Mouse (Mus musculus) heart, postnatal 36 days (tissue): ENCODE results near the gene Stra6l. TPM values are rescaled to one million over a fixed set of nuclear protein-coding genes. Genes with fewer than 3 reads are reported as not detected.

Experiments
- DNase-seq, 2 experiments: peaks; one replicate each; pipeline ENCODE4 v3.0.0; 2021 to 2022
- intact Hi-C: fragments of 180-260 bp; cut with DNase I; formaldehyde crosslinking; loops from one replicate; pipeline ENCODE4 v1.15.1; 2025
- total RNA-seq, 2 experiments: library from RNA; stranded (reverse); gene quantifications; 2 replicates each; pipeline ENCODE4 v1.2.3; 2021

Stra6l gene
- not detected for total RNA-seq

DNA sequence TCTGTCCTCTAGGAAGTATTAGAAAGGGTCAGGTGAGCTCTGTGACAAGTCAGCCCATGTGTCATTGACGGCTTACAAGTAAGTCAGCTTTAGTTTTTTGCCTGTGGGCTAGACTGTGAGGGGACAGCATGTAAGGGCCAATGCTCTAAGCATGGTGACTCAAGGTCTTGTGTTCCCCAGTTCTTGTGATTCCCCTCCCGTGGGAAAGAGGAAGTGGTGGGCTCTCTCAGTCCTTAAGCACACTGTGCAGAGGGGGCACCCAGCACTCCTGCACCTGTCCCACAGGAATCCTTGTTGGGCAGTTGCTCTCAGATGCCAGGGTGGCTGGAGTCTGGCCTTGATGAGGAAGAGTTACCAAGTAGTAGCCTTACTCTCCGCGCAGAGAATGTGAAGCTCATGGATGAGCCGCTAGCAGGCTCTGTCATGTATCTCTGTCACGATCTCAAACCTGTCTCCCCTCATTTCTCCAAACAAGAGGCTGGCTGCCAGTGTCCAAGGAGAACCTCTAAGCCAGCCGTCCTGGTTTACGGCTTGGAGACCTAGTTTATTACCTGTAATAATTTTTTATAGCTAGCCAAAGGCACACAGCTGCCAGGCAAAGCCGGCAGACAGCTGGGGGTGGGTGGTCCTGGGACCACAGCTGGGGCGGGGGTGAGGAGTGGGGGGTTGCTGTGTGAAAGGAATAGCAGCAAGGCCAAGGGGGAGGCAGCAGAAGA lies at the start of gene Stra6l:
Gene Stra6l (plus strand): TSS at position 556 of the 716 bp plus-strand sequence.
- intact Hi-C loops = no loop called here
- no peak for DNase-seq

DNA sequence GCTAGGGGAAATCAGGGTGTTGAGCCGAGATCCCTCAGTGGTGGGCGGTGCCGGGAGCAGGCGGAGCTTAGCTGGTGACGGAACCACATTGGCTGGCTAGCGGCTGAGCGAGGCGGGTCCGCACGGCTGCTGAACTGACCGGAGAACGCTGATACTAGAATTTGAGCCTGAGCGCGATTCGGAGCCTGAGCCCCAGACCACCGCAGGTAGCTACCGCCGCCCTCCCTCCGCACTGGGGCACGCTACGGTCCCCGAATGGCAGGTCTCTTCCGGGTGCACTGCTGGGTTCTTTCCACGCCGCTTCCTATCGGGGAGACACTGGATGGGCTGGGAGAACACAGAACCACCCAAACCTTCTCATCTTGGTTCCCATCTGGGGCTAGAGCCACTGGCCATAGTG lies 49.5 kb upstream of the Stra6l start, which contains the start of gene Aldh1b1:
Gene Aldh1b1 (plus strand): TSS at position 59 of the 400 bp plus-strand sequence.
- peak; percentile 58 to 70 for DNase-seq
- intact Hi-C loops = no loop called here

DNA sequence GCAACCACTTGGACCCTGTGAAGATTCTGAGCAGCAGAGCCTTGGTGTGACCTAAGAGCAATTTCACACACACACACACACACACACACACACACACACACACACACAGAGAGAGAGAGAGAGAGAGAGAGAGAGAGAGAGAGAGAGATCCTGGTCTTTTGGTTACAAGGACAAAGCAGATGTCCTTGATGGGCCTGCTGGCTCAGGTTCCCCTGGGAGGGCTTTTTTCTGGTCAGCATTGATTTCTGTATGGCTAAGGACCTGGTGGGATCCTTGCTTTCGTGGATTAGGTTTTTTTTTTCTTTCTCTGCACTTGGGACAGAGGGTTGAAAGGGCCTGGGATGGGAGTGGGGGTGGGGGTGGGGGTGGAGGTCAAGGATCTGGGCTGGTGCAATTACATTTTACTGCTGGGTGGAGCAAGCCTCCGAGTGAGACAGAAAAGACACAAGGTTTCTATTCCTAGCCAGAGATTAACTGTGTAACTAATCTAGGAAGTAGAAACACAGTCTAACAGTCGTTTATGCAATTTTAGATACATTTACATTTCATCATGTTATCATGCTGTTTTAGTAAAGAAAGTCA lies 48.4 kb upstream of the Stra6l start:
- intact Hi-C loops = no loop called here
- DNase-seq = no peak

DNA sequence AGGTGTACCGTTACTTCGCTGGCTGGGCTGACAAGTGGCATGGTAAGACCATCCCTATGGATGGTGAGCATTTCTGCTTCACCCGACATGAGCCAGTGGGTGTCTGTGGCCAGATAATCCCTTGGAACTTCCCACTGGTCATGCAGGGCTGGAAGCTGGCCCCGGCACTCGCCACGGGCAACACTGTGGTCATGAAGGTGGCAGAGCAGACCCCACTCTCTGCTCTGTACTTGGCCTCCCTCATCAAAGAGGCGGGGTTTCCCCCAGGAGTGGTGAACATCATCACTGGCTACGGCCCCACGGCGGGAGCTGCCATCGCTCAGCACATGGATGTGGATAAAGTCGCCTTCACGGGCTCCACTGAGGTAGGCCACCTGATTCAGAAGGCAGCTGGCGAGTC lies 45.6 kb upstream of the Stra6l start:
- intact Hi-C loops = no loop called here
- no peak for DNase-seq

DNA sequence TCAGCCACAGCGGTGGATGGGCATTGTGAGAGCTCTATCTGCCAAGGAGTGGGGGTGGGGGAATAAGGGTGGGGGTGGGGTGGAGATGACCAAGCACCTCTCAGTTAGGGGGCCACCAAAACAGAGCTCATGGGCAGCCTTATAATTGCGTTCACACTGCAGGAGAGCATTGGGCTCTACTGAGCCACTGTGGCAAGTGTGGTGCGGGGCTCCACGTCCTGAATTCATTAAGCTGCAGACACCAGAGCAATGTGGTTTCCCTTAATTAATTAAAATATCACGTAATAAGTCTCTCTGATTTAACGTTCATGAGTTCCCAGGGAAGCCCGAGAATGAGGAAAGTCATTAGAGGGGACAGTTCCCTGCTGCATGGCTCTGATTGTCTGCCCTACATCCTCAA lies 40.4 kb upstream of the Stra6l start:
- DNase-seq = no peak
- intact Hi-C loops = no loop called here

DNA sequence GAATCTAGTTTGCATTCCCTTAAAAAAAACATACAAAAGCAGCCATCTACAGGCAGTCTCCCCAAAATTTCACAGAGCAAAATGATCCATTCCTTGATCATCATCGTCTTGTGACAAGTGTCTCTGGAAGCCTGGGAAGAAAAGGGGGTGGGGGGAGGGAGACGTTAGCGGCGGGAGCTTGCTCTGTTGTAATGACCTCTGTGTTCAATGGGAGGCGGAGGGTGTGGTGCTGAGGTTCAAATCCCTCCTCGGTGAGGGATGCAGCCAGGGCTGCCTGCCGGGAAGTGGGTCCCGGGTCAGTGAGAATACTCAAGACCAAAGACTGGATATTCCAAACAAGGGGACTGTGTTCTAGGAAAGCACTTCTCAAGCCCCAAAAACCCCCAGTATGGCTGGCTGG lies 37.2 kb upstream of the Stra6l start:
- DNase-seq = no peak
- intact Hi-C loops = no loop called here

DNA sequence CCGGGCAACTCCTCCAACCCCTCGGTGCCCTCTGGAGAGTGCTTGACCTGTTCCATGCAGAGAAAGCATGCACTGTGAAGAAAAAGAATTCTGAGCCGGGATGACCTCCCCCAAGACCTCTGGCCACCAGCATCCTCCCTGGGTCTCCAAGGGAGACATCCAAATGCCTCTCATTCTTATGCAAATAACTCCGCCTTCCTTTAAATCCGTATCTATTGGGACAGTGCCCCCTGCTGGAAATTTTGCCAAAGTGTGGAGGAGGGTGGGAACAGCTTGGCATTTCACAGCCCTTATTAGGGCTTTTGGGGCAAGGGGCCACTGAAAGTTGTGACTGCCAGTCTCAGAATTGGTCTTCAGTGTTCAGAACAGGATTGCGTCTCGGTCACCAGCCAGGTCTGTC lies 32.9 kb upstream of the Stra6l start:
- DNase-seq = peak; percentile 26 to 47
- intact Hi-C loops = no loop called here

DNA sequence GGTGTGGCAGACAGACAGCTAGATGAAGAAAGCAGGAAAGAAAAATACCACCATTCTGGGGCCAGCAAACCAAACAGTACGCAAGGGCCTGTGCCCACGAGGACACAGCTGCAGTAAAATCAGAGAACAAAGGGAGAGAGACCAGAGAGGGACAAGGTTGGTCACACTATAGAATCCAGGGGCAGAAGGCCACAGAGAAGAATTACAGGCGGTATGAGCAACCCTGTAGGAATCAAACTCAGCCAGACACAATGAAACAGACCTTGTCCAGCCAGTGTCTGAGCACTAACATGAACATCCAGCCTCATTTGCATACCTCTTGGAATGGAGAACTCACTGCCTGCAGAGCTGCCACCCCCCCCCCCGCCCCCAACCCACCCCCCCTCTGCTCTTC lies 29.7 kb upstream of the Stra6l start:
- intact Hi-C loops = no loop called here
- DNase-seq = no peak

DNA sequence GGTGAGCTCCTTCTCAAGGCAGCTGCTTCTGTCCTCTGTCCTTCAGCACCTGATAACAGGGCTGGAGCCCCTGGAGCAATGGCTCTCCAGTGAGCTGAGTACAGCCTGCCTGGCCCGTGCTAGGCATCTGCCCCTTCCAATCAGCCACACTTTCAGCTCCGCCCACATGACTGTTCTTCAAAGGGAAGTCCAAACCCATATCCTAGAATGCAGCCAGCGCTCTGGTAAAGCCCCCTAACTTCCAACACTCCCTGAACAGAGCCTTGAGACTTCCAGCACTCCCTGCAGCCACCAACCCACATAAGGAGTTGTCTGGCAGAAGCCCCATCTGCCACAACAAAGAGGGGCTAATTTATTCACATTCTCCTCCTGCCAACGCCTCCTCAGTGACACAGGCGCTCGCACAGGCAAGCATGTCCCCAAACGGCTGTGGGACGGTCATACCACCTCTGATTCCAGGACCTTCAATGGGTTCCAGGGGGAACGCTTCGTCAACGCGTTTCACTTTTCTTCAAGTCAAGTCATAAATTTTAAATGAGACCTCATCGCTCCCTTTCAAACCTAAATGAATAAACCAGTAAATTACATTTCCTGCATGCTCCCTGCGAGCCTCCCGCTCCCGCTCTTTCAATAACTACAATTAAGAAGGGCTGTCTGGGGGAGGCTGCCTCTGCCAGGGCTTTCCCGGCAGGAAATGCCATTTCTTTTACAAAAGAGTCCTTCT lies 29.1 kb upstream of the Stra6l start:
- DNase-seq = peak; percentile 16 to 25
- intact Hi-C loops = no loop called here

DNA sequence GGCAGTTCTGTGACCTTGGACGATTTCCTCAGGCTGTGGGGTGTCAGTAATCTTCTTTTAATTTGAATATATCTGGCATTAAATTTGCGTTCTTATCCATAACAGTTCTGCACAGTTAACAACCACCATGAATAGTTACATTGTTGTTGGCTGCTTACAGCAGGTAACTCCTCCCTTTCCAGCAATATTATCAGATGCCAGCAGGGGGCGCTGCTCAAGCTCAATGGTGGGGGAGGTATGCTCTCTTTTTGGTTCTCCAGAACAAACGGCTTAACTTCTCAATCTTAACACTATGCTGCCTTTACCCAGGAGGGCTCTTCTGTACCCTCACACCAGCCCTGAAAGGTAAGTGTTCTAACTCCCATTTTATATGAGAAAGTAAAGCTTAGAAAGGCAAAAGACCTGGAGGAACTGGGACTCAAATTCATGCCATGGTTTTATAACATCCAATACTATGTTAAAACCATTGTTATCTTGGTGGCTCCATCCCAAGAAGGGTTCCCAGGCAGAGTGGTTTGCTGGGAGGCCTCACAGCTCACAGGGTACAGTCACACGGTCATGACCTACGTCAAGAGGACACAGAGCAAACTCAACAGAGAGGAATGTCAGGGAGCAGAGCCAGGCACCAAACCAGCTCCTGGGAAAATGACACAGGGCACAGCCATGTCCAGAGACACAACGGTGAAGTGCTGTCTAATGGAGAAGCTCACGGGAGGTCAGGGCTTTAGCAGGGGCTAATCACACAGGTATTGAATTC lies 28.2 kb upstream of the Stra6l start:
- intact Hi-C loops = no loop called here
- DNase-seq = peak; percentile 46 to 67

DNA sequence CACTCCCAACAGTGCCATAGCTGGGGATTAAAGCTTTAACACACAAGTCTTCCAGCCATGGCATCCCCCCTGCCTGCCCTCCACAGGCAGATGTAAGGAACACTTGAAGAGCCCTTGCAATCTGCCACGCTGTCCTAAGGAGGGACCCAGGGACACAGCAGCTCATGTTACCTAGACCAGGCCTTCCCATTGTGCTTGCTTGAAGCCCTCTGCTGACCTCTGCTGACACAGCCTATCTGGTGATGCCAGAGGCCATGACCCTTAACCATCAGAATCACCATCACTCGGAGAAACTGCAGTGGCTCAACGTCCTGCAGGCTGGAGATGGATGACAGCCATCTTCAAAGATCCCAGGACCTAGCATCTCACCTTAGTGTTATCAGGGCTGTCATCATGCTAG lies 26.5 kb upstream of the Stra6l start:
- intact Hi-C loops = no loop called here
- DNase-seq = no peak

DNA sequence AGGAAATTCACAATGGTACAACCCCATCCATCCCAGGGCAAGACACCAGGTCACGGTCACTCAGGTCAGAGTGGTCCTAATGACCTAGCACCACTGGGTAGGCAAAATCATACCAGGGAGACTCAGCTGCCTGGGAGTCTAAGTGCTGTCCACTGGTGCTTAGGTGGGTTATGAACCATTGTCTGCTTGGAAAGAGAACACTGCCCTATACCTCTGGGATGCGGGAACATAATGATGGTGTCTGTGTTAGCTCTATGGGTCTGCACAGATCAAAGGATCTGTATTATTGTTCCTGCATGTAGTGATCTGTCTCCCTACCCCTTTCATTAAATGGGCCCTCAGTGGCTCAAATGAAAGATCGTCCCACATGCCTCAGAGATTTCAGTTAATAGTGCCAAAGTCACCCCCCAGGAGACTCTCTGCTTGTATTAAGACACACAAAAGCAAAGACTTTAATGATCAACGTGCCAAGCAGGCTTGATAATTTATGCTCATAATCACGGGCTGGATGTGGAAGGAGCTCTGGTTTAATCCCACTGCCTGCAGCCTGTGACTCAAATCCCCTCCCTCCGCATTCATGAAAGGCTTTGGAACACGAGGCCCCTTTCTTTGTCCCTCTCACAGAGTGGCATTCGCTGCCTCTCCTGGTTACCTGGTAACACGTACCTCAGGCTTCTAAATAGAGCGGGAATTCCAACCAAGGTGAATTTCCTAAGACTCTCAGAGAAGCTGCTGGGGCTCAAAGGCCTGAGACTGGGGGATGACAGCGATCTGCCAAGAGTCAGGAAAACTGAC lies 25.5 kb upstream of the Stra6l start:
- DNase-seq = no peak
- intact Hi-C loops = no loop called here

DNA sequence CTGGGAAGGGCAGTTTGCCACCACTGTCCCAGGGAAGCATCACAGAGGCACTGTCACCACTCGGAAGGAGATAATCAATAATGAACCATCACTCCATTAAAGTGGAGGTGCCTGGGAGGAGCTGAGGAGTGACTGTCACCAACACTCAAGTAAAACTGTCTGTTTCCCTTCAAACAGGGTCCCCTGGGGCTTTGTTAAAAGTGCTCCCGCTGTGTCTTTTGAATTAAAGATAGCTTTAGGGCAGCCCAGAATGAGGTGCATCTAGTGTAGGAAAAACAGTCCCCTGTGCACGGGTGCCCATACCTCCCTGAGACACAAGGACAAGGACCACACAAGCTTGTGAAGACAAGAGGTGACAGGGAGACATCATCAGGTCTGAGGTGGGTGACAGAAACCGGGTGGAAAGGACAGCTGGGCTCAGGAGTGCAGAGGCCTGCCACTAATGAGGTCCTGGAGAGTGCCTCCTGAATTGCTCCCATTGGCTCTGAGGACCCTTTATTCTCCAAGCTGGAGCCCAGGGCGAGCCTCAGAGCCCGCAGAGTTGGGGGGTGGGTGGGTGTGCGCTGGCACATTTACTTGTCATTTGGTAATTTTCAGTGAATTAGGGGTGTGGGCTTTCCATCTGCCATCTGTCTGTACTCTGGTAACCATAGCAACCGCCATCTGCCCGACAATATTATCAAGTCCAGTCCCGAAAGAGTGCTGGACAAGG lies 24.3 kb upstream of the Stra6l start:
- intact Hi-C loops = no loop called here
- DNase-seq = no peak

DNA sequence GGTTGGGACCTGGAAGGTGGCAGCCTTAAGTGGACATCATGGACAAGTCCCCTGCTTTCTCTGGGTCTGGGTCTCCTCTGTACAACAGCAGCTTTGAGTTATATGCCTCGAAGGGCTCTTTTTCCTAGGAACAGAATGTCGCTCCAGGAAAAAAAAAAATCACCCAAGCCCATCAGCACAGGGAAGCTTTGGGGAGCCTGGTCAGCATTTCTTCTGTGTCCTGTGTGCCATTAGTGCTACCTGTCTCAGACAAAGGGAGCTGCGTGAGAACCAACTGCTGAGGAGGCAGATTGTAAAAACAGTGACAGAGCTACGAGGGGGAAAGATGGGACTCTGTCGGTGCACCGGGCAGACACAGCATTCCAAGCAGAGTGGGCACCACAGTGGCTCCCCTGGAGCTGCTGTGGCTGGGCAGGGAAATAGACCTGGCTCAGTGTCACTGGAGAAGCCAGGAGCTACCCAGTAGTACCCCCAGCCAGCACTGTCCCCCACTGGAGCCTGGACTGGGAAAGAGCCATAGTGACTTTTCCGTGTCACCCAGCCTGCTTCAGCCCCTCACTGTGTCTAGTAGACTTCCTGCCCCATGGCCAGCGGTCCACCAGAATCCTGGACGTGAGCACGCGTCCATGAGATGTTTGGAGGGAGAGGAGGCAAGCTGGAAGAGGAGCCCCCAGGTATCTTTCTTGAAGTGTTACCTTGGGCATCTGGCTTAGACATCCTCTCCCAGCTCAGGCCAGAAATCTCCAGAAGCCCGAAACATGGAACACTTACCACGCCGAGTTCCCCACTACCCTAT lies 23.5 kb upstream of the Stra6l start:
- intact Hi-C loops = no loop called here
- DNase-seq = no peak

DNA sequence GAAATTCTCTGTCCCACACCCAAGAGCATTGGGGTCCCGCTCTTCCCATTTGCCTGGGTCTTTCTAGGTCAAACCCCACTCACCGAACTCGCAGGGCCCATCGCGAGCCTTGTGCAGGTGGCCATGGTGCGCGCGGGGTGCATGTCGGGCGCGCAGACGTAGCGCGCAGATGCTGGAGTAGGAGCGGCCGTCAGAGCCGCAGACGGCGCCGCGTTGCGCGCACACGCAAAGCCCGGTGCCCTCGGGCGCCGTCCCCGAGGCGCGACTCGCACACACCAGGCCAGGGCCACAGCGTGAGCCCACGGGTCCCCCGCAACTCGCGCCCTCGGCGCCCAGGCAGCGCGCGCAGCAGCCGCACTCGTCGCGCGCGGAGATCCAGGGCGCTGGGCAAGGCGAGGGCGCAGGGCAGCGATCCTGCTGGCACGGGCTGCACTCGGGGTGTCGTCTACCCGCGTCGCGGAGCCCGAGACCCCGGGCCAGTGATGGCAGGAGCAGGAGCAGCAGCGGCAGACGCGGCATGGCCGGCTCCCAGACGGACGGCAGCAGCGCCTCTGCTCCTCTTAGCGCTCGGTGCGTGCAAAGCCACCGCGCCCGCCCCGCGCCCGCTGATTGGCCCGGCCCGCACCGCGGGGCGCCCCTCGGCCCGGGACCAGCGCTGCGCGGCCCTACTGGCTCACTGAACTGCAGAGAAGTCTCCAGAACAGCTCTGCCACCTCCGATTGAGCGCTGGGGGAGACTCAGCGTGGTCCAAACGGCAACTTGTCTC lies 22.0 kb upstream of the Stra6l start, which contains the start of gene Igfbpl1:
Gene Igfbpl1 (minus strand): TSS at position 649 of the 766 bp plus-strand sequence.
- no peak for DNase-seq
- intact Hi-C loops = no loop called here

DNA sequence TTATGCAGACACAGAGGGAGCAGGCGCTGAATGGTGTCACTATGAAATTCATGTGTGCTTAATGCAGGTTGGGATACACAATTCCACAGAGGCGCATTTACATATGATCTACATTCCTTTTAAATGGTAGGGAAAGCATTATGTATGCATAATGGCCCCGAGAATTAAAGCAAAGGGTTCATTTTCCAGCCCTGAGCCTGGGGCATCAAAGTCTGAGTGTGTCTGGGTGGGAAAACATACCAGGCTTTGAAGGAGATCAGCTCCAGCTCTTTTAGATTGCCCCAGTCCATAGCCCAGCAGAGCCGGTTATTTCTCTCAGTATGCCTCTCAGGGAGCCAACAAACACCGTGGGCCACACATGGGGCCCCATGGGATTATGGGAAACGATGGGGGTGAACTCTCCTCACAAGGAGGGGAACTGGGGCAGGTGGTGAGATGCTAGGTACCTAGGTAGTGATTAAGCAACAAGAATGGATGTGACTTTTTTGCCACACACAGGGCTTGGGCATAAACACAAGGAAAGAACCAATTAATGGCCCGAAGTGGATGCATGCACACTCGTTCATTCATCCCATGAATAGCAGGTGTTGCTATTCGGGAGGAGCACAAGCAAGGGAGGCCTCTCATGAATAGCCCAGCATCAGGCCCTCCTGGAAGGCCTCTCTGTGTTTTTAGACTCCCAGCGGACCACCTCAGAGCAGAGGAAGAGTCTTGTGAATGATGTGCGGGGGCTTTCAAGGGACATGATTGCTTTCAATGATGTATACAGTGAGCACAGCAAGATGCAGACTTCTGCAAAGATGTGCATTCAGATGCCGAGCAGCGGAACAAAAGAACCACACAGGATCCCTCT lies 18.3 kb upstream of the Stra6l start:
- intact Hi-C loops = no loop called here
- no peak for DNase-seq

DNA sequence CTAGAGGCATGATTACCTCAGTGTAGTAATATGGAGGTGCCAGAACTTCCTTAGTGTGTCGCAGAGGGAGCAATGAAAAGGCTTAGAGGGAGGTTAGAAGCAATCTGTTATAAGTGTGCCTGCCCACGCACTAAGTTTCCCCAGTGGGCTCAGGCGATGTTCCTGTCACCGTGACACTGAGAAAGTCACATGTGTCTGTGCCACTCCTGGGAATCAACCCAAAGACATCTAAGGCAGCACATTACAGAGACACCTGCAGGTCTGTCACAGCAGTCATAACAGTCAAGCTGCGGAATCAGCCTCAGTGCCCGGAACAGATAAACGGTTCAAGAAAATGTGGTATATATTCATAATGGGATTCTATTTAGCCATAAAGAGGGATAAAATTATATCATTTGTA lies 16.5 kb upstream of the Stra6l start:
- intact Hi-C loops = no loop called here
- no peak for DNase-seq
